Mouse (Mus musculus) liver, embryonic 11.5 days (tissue): ENCODE measurements around the gene St8sia1. TPM values are rescaled to one million over a fixed set of nuclear protein-coding genes. Genes with fewer than 3 reads are reported as not detected.

ENCODE experiments used
- ATAC-seq: fragments of 200-750 bp; cut with Nextera tagmentation; replicated peaks from 2 replicates; pipeline ENCODE4 v1.8.0; 2017; ENCODE audit warnings: moderate number of reproducible peaks, mild to moderate bottlenecking, moderate TSS enrichment, moderate library complexity; ENCODE audit not compliant: low FRiP score
- DNase-seq: peaks from one replicate; pipeline ENCODE4 v3.0.0-alpha.2; 2017; ENCODE audit warnings: low spot score
- H3K27ac ChIP-seq: fragments of 300-500 bp; sonication (generic); 2 replicates; pipeline ENCODE4 v1.5.1; 2014; ENCODE audit warnings: mild to moderate bottlenecking, low read depth, low read length, control low read depth
- H3K27me3 ChIP-seq: fragments of 300-500 bp; sonication (generic); replicated peaks from 2 replicates; pipeline ENCODE4 v1.6.1; 2014; ENCODE audit warnings: low read length, mixed read lengths; ENCODE audit not compliant: control insufficient read depth, insufficient read depth
- H3K36me3 ChIP-seq: fragments of 300-500 bp; sonication (generic); 2 replicates; pipeline ENCODE4 v1.6.1; 2014; ENCODE audit warnings: mild to moderate bottlenecking, low read length, moderate library complexity, mixed read lengths; ENCODE audit not compliant: control insufficient read depth, insufficient read depth
- H3K4me1 ChIP-seq: fragments of 300-500 bp; sonication (generic); replicated peaks from 2 replicates; pipeline ENCODE4 v1.6.1; 2014; ENCODE audit warnings: low read length, mixed read lengths; ENCODE audit not compliant: control insufficient read depth, insufficient read depth
- H3K4me2 ChIP-seq: fragments of 300-500 bp; sonication (generic); 2 replicates; pipeline ENCODE4 v1.6.1; 2014; ENCODE audit warnings: mild to moderate bottlenecking, control low read depth, moderate library complexity
- H3K4me3 ChIP-seq: fragments of 300-500 bp; sonication (generic); 2 replicates; pipeline ENCODE4 v1.5.1; 2014; ENCODE audit warnings: low read depth, low read length, control low read depth
- H3K9ac ChIP-seq: fragments of 300-500 bp; sonication (generic); 2 replicates; pipeline ENCODE4 v1.6.1; 2014; ENCODE audit warnings: low read depth, low read length, control low read depth
- H3K9me3 ChIP-seq: fragments of 300-500 bp; sonication (generic); 2 replicates; pipeline ENCODE4 v1.6.1; 2016; ENCODE audit warnings: low read length, inconsistent platforms, mixed read lengths; ENCODE audit not compliant: control insufficient read depth
- WGBS: fragments of 180-500 bp; shearing (Covaris S2); extraction: QIAGEN DNeasy Blood & Tissue Kit; methylation state at CpG from one replicate; pipeline ENCODE4 v1.1.7; 2014; 5-methylcytosine and 5-hydroxymethylcytosine counted together
- polyA plus RNA-seq: library from polyadenylated mRNA; unstranded; fragments of >200 nt; fragmentation: Nextera tagmentation; extraction: Ambion mirVana; gene quantifications from 2 replicates; pipeline ENCODE4 v1.2.1, GENCODE M21; 2014

St8sia1 gene
- polyA plus RNA-seq, 1 experiment from 2014 or later = 2.1 TPM

- no peak overlapping the region for H3K27ac ChIP-seq
- no peak overlapping the region for H3K4me3 ChIP-seq
- H3K36me3 ChIP-seq = no peaks in the 10 kb centered on the region
- ATAC-seq (no peak), DNase-seq (no peak)
- no peak overlapping the region for H3K4me2 ChIP-seq
- H3K4me1 ChIP-seq = peaks cover 6% of the 10 kb centered on the region; the same call in 1 of the 2 replicates
- no peaks in the 10 kb centered on the region for H3K27me3 ChIP-seq
- H3K9ac ChIP-seq = no peak overlapping the region
- no peaks in the 10 kb centered on the region for H3K9me3 ChIP-seq
These were observed 11.1 kb downstream of the St8sia1 start for GRCm38 (mm10) chr6:142953189-142953588.

DNA sequence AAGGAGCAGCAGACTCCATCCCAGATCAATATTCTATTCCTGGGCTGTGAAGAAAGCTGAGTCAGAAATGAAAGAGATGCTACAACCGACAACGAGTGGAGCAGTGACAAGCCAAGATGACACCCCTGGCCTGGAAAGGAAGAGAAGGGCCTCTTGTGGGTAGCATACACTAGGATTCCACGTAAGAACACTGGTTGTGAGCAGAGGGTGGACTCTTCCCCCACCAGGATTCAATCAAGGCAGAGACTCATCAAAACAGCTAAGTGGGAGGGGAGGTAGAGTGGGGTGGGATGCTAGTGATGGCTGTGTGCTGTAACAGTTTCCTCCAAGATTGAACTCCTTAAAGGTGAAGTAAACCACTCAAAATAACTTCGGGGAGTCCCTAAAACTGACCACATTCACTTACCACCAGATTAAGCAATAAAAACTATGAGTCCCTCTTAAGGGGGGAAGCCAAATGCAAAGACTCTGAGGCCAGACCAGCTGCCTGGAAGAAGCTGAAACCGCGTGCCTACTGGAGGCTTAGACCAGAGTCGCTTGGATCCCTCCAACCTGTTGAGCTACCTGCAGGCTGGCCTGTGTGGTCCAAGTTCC is 11.8 kb downstream of the St8sia1 start:
- whole genome bisulfite sequencing = 66% methylated on average over 7 of the region's 7 CpGs
- no peak overlapping the region for H3K9ac ChIP-seq
- H3K36me3 ChIP-seq = no peaks in the 10 kb centered on the region
- no peak overlapping the region for H3K27ac ChIP-seq
- H3K4me2 ChIP-seq = no peak overlapping the region
- H3K9me3 ChIP-seq = no peaks in the 10 kb centered on the region
- no peak for ATAC-seq
- H3K4me1 ChIP-seq = peaks cover 6% of the 10 kb centered on the region; the same call in 1 of the 2 replicates
- H3K4me3 ChIP-seq = no peak overlapping the region
- no peak for DNase-seq
- no peaks in the 10 kb centered on the region for H3K27me3 ChIP-seq

DNA sequence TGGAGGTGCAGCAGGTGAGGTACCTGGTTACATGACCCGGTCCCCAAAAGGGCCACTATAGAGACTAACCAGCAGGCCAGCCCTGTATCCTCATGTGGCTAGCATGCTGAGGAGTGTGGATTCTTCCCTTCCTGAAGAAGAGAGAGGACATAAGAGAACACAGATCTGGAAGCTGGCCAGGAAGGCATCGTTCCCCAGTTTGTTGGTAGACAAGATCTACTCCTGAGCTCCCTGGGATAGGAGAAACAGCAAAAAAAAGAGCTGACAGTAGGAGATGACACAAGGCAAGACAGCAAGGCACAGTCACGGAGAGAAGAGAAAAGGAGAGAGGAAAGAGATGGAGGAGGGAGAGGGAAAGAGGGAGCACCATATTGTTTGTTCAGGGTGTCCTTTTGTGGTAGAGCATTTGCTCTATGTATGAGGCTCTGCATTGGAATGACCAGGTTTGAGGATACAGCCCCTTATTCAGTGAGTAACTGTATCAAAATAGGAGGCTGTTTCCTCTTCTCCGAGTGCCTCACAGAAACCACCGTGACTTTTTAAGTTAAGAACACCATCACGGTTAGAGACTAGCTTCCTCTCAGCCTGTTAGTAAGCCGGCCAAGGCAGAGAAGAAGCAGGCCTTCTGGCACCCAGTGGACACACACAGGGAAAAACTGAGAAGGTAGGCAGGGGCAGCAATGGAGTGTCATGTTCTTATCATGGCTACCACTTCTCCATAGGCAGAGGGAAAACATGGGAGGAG is 12.5 kb downstream of the St8sia1 start:
- no peak overlapping the region for H3K4me2 ChIP-seq
- no peaks in the 10 kb centered on the region for H3K9me3 ChIP-seq
- H3K9ac ChIP-seq = no peak overlapping the region
- DNase-seq = no peak
- no peak overlapping the region for H3K4me3 ChIP-seq
- H3K27me3 ChIP-seq = no peaks in the 10 kb centered on the region
- no peaks in the 10 kb centered on the region for H3K36me3 ChIP-seq
- WGBS = 69% methylated on average over 7 of the region's 7 CpGs
- peaks cover 6% of the 10 kb centered on the region; the same call in 1 of the 2 replicates for H3K4me1 ChIP-seq
- no peak for ATAC-seq
- H3K27ac ChIP-seq = no peak overlapping the region

- Histone ChIP-seq H3K27ac (no peak overlapping the region), H3K9ac (no peak overlapping the region), H3K4me2 (no peak overlapping the region), H3K4me3 (no peak overlapping the region), H3K9me3 (no peaks in the 10 kb centered on the region), H3K4me1 (peaks cover 7% of the 10 kb centered on the region), H3K27me3 (no peaks in the 10 kb centered on the region), H3K36me3 (no peaks in the 10 kb centered on the region)
- ATAC-seq (no peak), DNase-seq (no peak)
- 70% methylated on average over 11 of the region's 11 CpGs for WGBS
These were observed 13.9 kb downstream of the St8sia1 start for GRCm38 (mm10) chr6:142950354-142950753.

- Histone ChIP-seq H3K4me1 (peaks cover 7% of the 10 kb centered on the region), H3K9me3 (no peaks in the 10 kb centered on the region), H3K27ac (no peak overlapping the region), H3K4me3 (no peak overlapping the region), H3K9ac (no peak overlapping the region), H3K36me3 (no peaks in the 10 kb centered on the region), H3K27me3 (no peaks in the 10 kb centered on the region), H3K4me2 (no peak overlapping the region)
- WGBS = 82% methylated on average over 5 of the region's 5 CpGs
- no peak for DNase-seq
- ATAC-seq = no peak
These were observed 15.3 kb downstream of the St8sia1 start for GRCm38 (mm10) chr6:142948955-142949357.

DNA sequence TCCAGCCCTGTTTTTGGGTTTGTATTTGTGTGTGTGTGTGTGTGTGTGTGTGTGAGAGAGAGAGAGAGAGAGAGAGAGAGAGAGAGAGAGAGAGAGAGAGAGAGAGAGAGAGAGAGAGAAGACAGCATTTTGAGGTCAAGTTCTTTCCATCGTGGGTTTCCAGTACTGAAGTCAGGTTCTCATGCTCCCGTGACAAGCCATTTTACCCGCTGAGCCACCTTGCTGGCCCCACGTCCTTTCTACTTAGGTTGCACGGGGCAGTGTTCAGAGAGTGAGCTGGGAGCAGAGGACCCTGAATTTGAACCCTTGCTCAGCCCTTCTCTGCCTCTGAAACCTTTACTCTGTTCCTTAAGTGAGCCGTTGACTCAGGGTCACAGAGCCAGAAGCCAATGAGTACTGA is 17.2 kb downstream of the St8sia1 start:
- Histone ChIP-seq H3K4me1 (peaks cover 7% of the 10 kb centered on the region), H3K9ac (no peak overlapping the region), H3K27me3 (no peaks in the 10 kb centered on the region), H3K4me3 (no peak overlapping the region), H3K36me3 (no peaks in the 10 kb centered on the region), H3K9me3 (no peaks in the 10 kb centered on the region), H3K27ac (no peak overlapping the region), H3K4me2 (no peak overlapping the region)
- 73% methylated on average over 6 of the region's 6 CpGs for WGBS
- DNase-seq = no peak
- no peak for ATAC-seq

DNA sequence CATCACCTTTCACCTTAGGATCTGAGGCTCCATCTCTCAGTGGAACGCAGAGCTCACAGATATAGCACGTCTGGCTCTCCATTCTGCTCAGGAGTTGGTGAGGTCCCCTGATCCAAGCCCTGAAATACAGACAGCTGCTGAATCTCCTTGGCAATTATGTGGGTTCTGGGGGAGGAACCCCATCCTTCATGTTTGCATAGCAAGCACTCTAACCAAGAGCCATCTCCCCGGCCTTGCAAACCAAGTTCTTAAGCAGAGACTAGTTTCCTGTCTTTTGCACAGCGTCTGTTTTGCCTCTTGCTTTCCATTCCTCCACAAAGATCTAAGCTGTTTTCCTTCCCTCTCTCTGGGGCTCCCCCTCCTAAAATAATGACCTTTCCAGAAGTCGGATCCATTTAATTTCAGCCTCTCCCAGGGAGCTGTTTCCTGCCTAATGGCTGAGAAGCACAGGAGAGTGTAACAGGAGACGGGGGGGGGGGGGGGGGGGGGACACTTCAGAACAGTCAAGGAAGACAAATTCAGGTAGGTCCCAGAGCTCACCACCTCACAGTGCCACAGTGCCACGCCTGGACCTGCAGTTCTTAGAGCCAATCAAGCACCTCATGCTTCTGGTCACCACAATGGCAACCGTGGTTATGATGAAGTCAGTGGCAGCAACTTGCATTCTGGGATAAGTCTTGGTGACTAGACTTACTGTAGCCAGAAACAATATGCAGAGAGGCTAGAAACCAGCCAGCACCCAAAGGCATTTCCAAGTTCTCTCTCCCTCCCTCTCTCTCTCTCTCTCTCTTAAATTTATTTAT is 18.0 kb downstream of the St8sia1 start:
- Histone ChIP-seq H3K36me3 (no peaks in the 10 kb centered on the region), H3K9ac (no peak overlapping the region), H3K27me3 (no peaks in the 10 kb centered on the region), H3K4me1 (peaks cover 7% of the 10 kb centered on the region), H3K4me2 (no peak overlapping the region), H3K4me3 (no peak overlapping the region), H3K9me3 (no peaks in the 10 kb centered on the region), H3K27ac (no peak overlapping the region)
- WGBS = 63% methylated on average over 8 of the region's 8 CpGs
- DNase-seq (no peak), ATAC-seq (no peak)

DNA sequence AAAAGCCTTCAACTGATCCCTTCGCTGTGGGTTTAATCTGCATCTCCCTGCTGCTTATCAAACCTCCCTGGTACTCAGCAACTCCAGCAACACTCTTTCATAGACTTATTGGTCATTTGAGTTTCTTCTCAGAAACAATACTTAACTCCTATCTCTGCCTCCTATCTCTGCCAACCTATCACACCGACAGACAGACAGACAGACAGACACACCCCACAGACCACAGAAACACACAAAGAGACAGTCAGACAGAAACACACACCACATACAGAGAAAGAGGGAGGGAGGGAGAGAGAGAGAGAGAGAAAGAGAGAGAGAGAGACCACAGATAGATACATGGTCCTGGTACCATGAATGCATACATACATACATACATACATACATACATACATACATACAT is 18.8 kb downstream of the St8sia1 start:
- Histone ChIP-seq H3K9ac (no peak overlapping the region), H3K36me3 (no peaks in the 10 kb centered on the region), H3K4me2 (no peak overlapping the region), H3K4me3 (no peak overlapping the region), H3K9me3 (no peaks in the 10 kb centered on the region), H3K4me1 (peaks cover 7% of the 10 kb centered on the region), H3K27me3 (no peaks in the 10 kb centered on the region), H3K27ac (no peak overlapping the region)
- 38% methylated on average over 2 of the region's 2 CpGs for WGBS
- no peak for DNase-seq
- no peak for ATAC-seq
